Mouse (Mus musculus): Measurements from ENCODE around the gene Tlr9. TPM values are rescaled to one million over a fixed set of nuclear protein-coding genes. Genes with fewer than 3 reads are reported as not detected.

Gene Tlr9
- polyA plus RNA-seq, 1 experiment from 2014 or later: 0.07 TPM

- no peaks in the 10 kb centered on the region for H3K27me3 ChIP-seq
- DNase-seq: no peak
- no peaks in the 10 kb centered on the region for H3K9me3 ChIP-seq (replicated peaks)
- 64% methylated on average over 7 of the region's 7 CpGs for WGBS (ENCODE audit: insufficient replicate concordance)
- no peak overlapping the region for H3K27ac ChIP-seq
- H3K4me1 ChIP-seq (replicated peaks): peaks cover 38% of the 10 kb centered on the region
- H3K4me2 ChIP-seq: no peak overlapping the region
- no peak overlapping the region for H3K9ac ChIP-seq
- no peak for ATAC-seq (ENCODE audit: low read depth)
- 0 out of 2 replicates have a peak, but pooled peaks cover 9% of the 10 kb centered on the region for H3K36me3 ChIP-seq
- H3K4me3 ChIP-seq (replicated peaks): no peak overlapping the region
Observed at GRCm38 (mm10) chr9:106205713-106206290, 16.6 kb upstream of the Tlr9 start.

- Histone ChIP-seq H3K4me3 (replicated peaks) (no peak overlapping the region), H3K36me3 (0 out of 2 replicates have a peak, but pooled peaks cover 9% of the 10 kb centered on the region), H3K4me2 (no peak overlapping the region), H3K4me1 (replicated peaks) (peaks cover 44% of the 10 kb centered on the region), H3K27ac (no peak overlapping the region), H3K9me3 (replicated peaks) (no peaks in the 10 kb centered on the region), H3K27me3 (no peaks in the 10 kb centered on the region), H3K9ac (no peak overlapping the region)
- WGBS (ENCODE audit: insufficient replicate concordance): 66% methylated on average over 2 of the region's 2 CpGs
- ATAC-seq (ENCODE audit: low read depth): no peak
- DNase-seq: no peak
Observed at GRCm38 (mm10) chr9:106206515-106206914, 15.9 kb upstream of the Tlr9 start.

GRCm38 (mm10) chr9:106208181-106208580 is 14.2 kb upstream of the Tlr9 start:
- DNase-seq (no peak), ATAC-seq (ENCODE audit: low read depth) (no peak)
- Histone ChIP-seq H3K27ac (no peak overlapping the region), H3K9ac (no peak overlapping the region), H3K4me3 (replicated peaks) (no peak overlapping the region), H3K4me1 (replicated peaks) (peaks cover 47% of the 10 kb centered on the region), H3K27me3 (no peaks in the 10 kb centered on the region), H3K4me2 (no peak overlapping the region), H3K36me3 (peaks cover 19% of the 10 kb centered on the region; the same call in 1 of the 2 replicates), H3K9me3 (replicated peaks) (no peaks in the 10 kb centered on the region)
- 86% methylated on average over 5 of the region's 5 CpGs for WGBS (ENCODE audit: insufficient replicate concordance)

GRCm38 (mm10) chr9:106209954-106210353 is 12.4 kb upstream of the Tlr9 start:
- DNase-seq (no peak), ATAC-seq (ENCODE audit: low read depth) (no peak)
- H3K27ac ChIP-seq: no peak overlapping the region
- peaks cover 33% of the 10 kb centered on the region for H3K36me3 ChIP-seq
- peaks cover 29% of the 10 kb centered on the region for H3K4me1 ChIP-seq (replicated peaks)
- no peaks in the 10 kb centered on the region for H3K9me3 ChIP-seq (replicated peaks)
- WGBS (ENCODE audit: insufficient replicate concordance): 83% methylated on average over 4 of the region's 4 CpGs
- no peaks in the 10 kb centered on the region for H3K27me3 ChIP-seq
- H3K4me2 ChIP-seq: no peak overlapping the region
- H3K4me3 ChIP-seq (replicated peaks): no peak overlapping the region
- H3K9ac ChIP-seq: no peak overlapping the region

- DNase-seq (no peak), ATAC-seq (ENCODE audit: low read depth) (no peak)
- WGBS (ENCODE audit: insufficient replicate concordance): 76% methylated on average over 9 of the region's 9 CpGs
- peaks cover 18% of the 10 kb centered on the region for H3K4me1 ChIP-seq (replicated peaks)
- no peaks in the 10 kb centered on the region for H3K27me3 ChIP-seq
- H3K27ac ChIP-seq: no peak overlapping the region
- peaks cover 36% of the 10 kb centered on the region for H3K36me3 ChIP-seq
- H3K9me3 ChIP-seq (replicated peaks): no peaks in the 10 kb centered on the region
- H3K9ac ChIP-seq: peak overlapping the region; percentile 53
- peak overlapping the region; percentile 62 for H3K4me2 ChIP-seq
- peak overlapping the region; percentile 39; the same call in 1 of the 2 replicates for H3K4me3 ChIP-seq (replicated peaks)
Observed at GRCm38 (mm10) chr9:106210853-106211609, 11.4 kb upstream of the Tlr9 start.

- Histone ChIP-seq H3K27me3 (no peaks in the 10 kb centered on the region), H3K4me1 (replicated peaks) (peaks cover 16% of the 10 kb centered on the region), H3K9ac (peak overlapping the region; percentile 53), H3K9me3 (replicated peaks) (no peaks in the 10 kb centered on the region), H3K4me3 (replicated peaks) (peak overlapping the region; percentile 39), H3K4me2 (peak overlapping the region; percentile 62), H3K27ac (no peak overlapping the region), H3K36me3 (peaks cover 36% of the 10 kb centered on the region)
- ATAC-seq (ENCODE audit: low read depth) (peak; percentile 80), DNase-seq (peak; percentile 65)
- WGBS (ENCODE audit: insufficient replicate concordance): 36% methylated on average over 37 of the region's 37 CpGs
Observed at GRCm38 (mm10) chr9:106211680-106212593, 10.5 kb upstream of the Tlr9 start.

- H3K36me3 ChIP-seq: peaks cover 36% of the 10 kb centered on the region
- DNase-seq (no peak), ATAC-seq (ENCODE audit: low read depth) (no peak)
- H3K4me2 ChIP-seq: no peak overlapping the region
- peaks cover 16% of the 10 kb centered on the region for H3K4me1 ChIP-seq (replicated peaks)
- no peak overlapping the region for H3K9ac ChIP-seq
- 72% methylated on average over 12 of the region's 12 CpGs for WGBS (ENCODE audit: insufficient replicate concordance)
- no peak overlapping the region for H3K4me3 ChIP-seq (replicated peaks)
- H3K9me3 ChIP-seq (replicated peaks): no peaks in the 10 kb centered on the region
- no peak overlapping the region for H3K27ac ChIP-seq
- no peaks in the 10 kb centered on the region for H3K27me3 ChIP-seq
Observed at GRCm38 (mm10) chr9:106212594-106212981, 9.8 kb upstream of the Tlr9 start.

- no peak for ATAC-seq (ENCODE audit: low read depth)
- no peak overlapping the region for H3K9ac ChIP-seq
- 56% methylated on average over 6 of the region's 6 CpGs for WGBS (ENCODE audit: insufficient replicate concordance)
- DNase-seq: no peak
- no peak overlapping the region for H3K4me2 ChIP-seq
- H3K27me3 ChIP-seq: no peaks in the 10 kb centered on the region
- no peak overlapping the region for H3K4me3 ChIP-seq (replicated peaks)
- H3K36me3 ChIP-seq: peaks cover 28% of the 10 kb centered on the region
- no peaks in the 10 kb centered on the region for H3K9me3 ChIP-seq (replicated peaks)
- no peak overlapping the region for H3K27ac ChIP-seq
- peaks cover 16% of the 10 kb centered on the region for H3K4me1 ChIP-seq (replicated peaks)
Observed at GRCm38 (mm10) chr9:106215341-106216125, 6.9 kb upstream of the Tlr9 start.

GRCm38 (mm10) chr9:106216971-106217370 is 5.4 kb upstream of the Tlr9 start:
- WGBS (ENCODE audit: insufficient replicate concordance): 74% methylated on average over 7 of the region's 7 CpGs
- H3K9ac ChIP-seq: no peak overlapping the region
- H3K9me3 ChIP-seq (replicated peaks): no peaks in the 10 kb centered on the region
- no peak overlapping the region for H3K4me3 ChIP-seq (replicated peaks)
- H3K4me2 ChIP-seq: no peak overlapping the region
- peaks cover 28% of the 10 kb centered on the region for H3K36me3 ChIP-seq
- H3K27me3 ChIP-seq: 0 out of 2 replicates have a peak, but pooled peaks cover 4% of the 10 kb centered on the region
- DNase-seq (no peak), ATAC-seq (ENCODE audit: low read depth) (no peak)
- H3K27ac ChIP-seq: no peak overlapping the region
- peaks cover 7% of the 10 kb centered on the region for H3K4me1 ChIP-seq (replicated peaks)

- no peaks in the 10 kb centered on the region for H3K9me3 ChIP-seq (replicated peaks)
- ATAC-seq (ENCODE audit: low read depth) (no peak), DNase-seq (no peak)
- H3K4me2 ChIP-seq: no peak overlapping the region
- peaks cover 38% of the 10 kb centered on the region for H3K27me3 ChIP-seq
- H3K27ac ChIP-seq: no peak overlapping the region
- H3K4me1 ChIP-seq (replicated peaks): peaks cover 4% of the 10 kb centered on the region
- no peak overlapping the region for H3K9ac ChIP-seq
- no peak overlapping the region for H3K4me3 ChIP-seq (replicated peaks)
- H3K36me3 ChIP-seq: no peaks in the 10 kb centered on the region
- WGBS (ENCODE audit: insufficient replicate concordance): 52% methylated on average over 8 of the region's 8 CpGs
Observed at GRCm38 (mm10) chr9:106220894-106221523, 1.4 kb upstream of the Tlr9 start.
